Mouse (Mus musculus): ENCODE measurements at regions not wholly inside any gene's neighbourhood (a gene's known extent, or its start where the extent isn't known, plus 50 kb on each side); places are given as distances from the start of the nearest gene placed in this dataset.

GRCm38 (mm10) chr11:109039792-109040518 lies 104.2 kb downstream of the E030025P04Rik start:
- DNase-seq (ENCODE audit: low spot score in 2 of 2) = no peak

DNA sequence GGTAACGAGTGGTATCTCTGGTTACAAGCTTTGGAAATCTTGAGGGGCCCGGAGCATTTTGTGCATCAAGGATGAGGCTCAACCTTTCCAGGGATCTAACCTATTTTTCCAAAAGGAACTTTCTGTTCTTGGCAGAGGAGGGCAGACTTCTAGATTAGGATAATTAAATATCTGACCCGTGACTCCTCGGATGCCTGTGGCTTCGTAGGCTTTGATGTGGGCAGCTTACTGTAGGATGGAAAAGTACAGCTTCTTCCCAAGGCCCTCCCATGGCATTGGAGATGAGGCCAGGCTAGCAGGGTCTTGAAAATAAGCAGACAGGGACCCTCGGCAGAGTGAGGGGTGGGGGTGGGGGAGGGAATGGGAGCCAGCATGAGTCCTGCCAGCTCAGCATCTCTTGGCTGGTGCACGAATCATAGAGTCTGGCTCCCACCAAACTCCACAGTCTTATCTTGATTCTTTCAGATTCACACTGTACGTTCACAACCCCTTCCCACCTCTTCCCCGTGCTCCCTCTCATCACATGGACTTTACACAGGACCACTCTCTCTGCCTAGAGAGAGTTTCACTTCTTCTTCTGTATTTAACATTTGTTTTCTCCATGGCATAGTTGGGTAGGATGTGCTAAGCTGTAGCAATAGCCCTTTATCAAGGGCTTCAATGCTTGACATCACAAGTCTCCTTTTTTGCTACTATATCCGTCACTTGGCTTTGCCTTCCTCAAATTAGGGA lies 104.9 kb downstream of the E030025P04Rik start:
- no peak for DNase-seq (ENCODE audit: low spot score in 2 of 2)

DNA sequence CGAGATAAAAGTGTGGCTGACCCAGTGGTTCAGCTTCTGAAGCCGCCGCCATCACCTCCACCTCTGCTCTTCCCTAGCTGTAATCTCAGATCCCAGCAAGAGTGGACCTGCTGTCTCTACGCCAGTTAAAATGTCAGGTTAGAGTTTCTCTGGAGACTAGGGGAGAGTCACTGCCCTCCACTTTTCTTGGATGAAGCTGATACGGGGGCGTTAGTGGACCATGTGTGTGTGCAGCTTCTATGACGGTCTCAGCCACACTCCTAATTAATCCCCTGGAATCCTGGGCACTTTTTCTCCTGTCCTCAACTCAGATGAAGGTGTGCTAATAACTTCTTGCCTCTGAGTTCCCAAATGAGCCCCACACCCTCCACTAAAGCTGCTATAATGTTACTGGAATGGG lies 106.0 kb downstream of the E030025P04Rik start:
- no peak for DNase-seq (ENCODE audit: low spot score in 2 of 2)

DNA sequence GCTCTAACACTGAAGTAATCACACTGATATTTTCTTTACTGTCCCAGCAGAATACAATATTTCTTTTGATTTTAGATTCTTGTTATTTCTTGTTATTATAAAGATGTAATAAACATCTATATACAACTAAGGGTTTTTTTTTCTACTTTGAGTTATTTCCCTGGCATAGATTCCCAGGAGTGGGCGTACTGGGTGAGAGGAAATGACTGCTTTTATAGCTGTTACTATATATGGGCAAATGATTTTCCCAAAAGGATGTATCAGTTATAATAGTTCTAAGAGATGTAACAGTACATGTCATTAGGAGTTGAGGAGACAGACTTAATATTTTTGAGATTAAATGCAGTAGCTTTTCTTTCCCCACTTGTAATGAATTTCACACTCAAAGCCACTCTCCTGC lies 109.6 kb downstream of the E030025P04Rik start:
- no peak for DNase-seq (ENCODE audit: low spot score in 2 of 2)

DNA sequence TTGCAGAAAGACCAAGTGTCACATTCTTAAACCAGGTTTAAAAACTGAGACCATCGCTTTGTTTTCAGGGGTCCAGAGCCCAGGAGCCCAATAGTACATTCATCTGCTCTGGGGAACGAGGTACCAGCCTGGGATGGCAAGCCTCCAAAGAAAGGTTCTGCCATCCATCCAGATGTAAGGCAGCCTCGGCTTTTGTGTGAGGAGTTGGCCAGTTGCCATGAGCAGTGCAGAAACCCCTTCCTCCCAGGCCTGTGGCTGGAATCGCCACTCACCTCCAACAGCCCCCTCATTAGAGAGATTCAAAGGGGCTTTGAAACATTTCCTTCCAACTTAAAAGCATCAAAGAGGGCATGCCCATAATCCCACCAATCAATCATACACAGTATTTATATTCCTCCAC lies 110.1 kb downstream of the E030025P04Rik start:
- DNase-seq (ENCODE audit: low spot score in 2 of 2) = peak in 1 of 2 experiments; percentile 22

- peak; percentile 70 to 75 for DNase-seq (ENCODE audit: low spot score in 2 of 2)
Measured at GRCm38 (mm10) chr11:109032729-109033128, 111.4 kb downstream of the E030025P04Rik start.

DNA sequence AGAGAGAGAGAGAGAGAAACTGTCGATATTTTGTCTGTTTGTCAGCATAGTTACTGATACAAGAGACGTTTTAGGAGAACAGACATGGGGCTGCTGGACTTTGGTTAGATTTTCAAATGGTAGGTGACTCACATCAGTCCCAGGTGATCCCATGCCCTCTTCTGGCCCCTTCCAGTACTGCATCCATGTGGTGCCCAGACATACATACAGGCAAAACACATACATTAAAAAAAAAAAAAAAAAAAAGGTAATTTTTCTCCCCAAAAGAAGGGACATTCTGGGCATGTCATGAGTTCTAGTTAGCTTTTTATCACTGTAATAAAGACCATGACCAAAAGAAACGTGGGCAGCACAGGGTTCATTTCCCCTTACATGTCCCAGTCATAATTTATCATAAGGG lies 110.3 kb downstream of the Axin2 start:
- DNase-seq (ENCODE audit: low spot score in 2 of 2) = peak in 1 of 2 experiments; percentile 33

- DNase-seq (ENCODE audit: low spot score in 2 of 2) = no peak
Measured at GRCm38 (mm10) chr11:109029894-109030293, 109.7 kb downstream of the Axin2 start.

GRCm38 (mm10) chr11:109014806-109015205 lies 94.7 kb downstream of the Axin2 start:
- no peak for DNase-seq (ENCODE audit: low spot score in 2 of 2)

DNA sequence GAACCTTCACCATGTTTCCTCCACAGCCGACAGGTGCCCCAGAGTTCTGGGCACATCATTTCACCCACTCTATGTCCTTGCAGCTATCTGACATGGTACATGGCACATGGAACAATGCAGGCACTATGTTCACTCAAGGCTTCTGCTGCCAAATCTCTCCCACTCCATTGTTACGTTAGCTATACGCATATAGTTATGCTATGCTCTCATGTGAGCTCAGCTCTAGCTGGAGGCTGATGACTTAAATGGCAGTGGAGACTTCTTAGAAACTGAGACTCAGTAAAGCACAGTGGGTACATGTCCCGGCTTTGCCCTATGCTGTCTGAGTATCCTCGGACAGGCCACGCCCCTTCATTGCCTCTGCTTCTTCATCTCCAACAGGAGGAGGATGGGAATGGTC lies 91.0 kb downstream of the Axin2 start:
- no peak for DNase-seq (ENCODE audit: low spot score in 2 of 2)

GRCm38 (mm10) chr11:109008872-109009271 lies 88.7 kb downstream of the Axin2 start:
- no peak for DNase-seq (ENCODE audit: low spot score in 2 of 2)

DNA sequence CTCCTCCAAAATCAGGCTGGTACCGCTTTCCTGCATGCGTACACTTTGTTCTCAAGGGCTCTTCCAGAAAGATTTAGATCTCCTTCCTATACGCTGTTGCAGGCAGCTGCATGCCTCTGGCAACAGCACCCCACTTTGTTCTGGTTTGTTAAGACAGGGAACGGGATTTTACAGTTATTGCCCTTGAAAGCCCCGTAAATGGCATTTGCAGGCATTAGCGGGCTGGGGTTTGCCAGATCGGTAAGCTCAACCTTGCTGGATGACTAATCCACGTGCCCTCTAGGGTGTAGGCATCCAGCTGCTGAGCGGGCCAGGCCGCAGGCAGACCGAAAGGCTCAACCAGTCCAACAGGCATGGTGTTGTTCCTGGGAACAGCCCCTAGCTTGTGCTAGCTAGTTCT lies 85.5 kb downstream of the Axin2 start:
- no peak for DNase-seq (ENCODE audit: low spot score in 2 of 2)

Measured in frontal cortex, postnatal 10 days (tissue).